Mouse (Mus musculus): ENCODE data around the gene Prr19.

- TF ChIP-seq CTCF (IDR thresholded peaks at IDR 0.05; ENCODE audit: borderline replicate concordance, control insufficient read depth, extremely low read depth, insufficient read depth, low read length, poor library complexity) (no peak), POLR2A (IDR thresholded peaks at IDR 0.05; ENCODE audit: control insufficient read depth, extremely low read depth, insufficient read depth, low read length, poor library complexity) (no peak)
Measured at GRCm38 (mm10) chr7:25273259-25274241, 27.7 kb upstream of the Prr19 start.
